Mouse (Mus musculus): ENCODE measurements at regions not wholly inside any gene's neighbourhood (a gene's known extent, or its start where the extent isn't known, plus 50 kb on each side); places are given as distances from the start of the nearest gene placed in this dataset.

GRCm38 (mm10) chr1:186435336-186435972 is 270.3 kb downstream of the Tgfb2 start:
- peak; percentile 74 for DNase-seq

DNA sequence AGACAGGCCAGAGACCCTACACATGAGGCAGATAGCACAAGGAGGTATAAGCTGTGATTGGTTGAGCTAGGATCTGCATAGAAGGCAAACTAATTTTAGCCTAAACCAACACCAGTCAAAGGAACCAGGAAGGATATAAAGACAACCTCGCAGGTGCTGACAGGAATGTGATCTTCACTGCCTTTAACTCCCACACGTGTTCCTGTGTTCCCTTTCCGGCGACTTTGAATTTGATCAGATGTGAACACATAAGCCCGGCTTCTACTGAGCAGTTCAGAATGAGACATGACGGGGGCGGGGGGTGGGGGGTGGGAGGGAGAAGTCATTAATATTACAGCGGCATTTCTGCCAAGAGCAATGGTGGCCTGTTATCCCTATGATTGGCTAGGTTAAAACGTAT is 271.0 kb downstream of the Tgfb2 start:
- DNase-seq = peak; percentile 61

DNA sequence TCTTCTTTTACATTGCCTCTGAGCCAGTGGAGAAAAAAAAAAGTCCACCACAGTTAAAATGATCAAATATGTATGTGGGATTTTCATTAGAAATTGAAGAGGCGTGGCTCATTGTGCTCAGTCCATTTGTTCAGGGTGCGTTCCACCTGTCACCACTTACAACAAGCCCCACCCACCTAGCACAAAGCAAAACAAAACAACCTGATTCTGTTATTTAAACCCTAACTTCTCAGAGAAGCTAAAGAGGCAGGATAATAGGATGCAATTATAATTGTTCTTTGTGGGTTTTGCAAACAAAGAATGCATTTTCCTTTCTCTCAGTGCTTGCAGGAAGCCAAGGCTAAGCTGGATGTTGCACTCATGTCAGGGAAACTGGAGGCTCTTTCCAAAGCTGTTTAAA is 271.8 kb downstream of the Tgfb2 start:
- DNase-seq = peak; percentile 29

GRCm38 (mm10) chr1:186433169-186433665 is 272.6 kb downstream of the Tgfb2 start:
- DNase-seq = peak; percentile 92

DNA sequence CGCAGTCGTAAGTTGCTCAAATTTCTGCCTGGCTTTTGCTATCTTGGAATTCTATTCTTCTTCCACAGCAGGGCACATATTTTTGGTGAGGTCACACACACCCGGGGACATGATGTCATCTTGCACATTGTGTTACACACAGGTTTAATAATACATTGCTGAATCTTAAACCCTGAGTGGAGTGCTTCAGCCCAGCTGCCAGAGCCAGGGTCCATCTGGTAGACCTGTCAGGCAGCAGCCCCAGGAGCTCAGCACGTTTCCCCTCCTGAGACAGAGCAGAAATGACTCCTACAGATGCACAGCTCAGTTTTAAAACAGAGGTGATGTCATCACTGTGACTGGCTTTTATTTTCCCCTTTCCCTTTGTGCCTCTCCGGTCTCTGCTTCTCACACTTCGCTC is 280.4 kb downstream of the Tgfb2 start:
- peak; percentile 92 for DNase-seq

GRCm38 (mm10) chr1:186424084-186424483 is 281.7 kb downstream of the Tgfb2 start:
- DNase-seq = no peak

DNA sequence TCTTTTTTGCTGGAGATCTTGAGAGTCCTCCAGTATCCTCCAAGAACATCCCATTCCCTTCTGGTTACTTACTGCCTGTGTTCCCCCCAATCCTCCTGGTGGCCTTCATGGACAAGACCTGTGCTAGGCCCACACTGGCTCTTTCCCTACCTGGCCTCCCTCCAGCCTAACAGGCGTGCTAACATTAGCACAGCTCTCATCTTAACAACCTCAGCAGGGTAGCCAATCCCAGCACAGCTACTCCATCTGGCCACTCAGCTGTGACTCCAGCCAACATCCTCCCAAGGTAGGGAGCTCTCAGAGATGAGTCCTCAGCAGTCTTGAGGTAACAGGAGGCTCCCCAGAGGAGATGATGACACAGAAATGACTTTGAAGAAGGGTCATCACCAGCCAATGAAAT is 288.7 kb downstream of the Tgfb2 start:
- DNase-seq = peak; percentile 80

GRCm38 (mm10) chr1:186415321-186415720 is 290.5 kb downstream of the Tgfb2 start:
- peak; percentile 83 for DNase-seq

DNA sequence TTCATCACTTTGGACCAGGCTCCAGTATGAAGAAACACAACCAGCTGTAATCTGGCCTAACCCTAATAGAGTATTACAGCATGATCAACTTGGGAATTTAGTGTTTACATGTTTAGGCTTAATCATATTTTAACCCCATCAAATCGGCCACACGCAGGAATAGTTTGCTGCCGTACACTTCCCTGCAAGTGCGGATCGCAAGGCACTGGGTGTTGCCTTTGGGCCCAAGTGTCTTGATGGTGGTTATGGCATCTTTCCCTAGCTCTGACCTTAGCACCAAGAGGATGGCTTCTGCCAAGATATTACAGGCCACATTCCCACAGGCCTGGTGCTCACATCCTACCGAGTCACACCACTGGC is 291.9 kb downstream of the Tgfb2 start:
- DNase-seq = peak; percentile 98

DNA sequence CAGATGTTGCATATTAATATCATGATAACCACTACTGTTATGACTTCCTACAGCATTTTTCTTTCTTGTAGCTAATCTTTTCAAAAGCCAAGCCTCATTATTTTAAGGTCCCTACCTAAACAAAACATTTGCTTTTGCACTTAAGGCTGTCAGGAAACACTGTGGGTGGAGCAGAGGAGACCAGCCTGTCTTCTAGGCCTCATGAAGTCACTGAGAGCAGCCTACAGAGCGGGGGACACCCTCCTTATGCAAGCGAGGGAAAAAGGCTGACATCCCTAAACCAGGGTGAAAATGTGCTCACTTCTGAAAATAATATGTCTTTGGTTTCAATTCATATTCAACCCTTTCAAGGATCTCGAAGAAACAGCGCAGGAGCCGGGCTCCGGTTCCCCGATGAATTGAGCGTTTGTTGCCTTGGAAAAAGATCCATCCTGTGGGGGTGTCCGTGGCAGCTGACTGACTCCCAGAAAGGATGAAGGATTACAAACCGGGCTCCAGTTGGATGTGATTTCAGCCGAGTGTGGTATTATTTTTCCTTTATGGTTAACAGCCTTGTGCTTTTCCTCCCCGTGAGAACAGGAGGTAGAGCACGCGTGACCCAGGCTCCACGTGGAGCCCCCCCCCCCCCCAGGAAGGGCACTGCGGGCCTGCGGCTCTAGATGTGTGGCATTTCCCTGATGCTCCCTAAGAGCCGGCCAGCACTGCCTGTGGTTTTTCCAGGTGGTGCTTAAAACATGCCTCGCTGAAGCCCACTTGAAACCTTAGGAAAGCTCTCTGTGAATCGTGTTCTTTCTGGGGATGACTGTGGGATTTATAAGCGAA is 292.5 kb downstream of the Tgfb2 start:
- peak; percentile 94 for DNase-seq

DNA sequence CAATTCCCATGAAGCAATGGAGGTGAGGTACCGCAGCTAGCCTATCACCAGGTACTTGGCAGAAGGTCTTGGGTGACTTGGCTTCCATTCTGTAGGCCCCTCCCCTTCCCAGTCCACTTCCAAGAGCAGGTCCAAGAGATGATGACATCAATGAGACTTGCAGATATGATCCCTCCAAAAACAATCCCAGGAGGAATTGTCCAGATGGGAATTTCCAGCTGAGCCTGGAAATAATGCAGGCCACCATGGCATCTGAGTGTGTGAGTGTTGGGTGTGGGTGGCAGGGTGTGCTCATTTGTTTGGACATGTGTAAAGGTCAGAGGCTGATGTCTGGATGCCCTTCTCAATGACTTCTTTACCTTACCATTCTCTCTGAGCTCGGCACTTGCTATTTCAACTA is 293.5 kb downstream of the Tgfb2 start:
- DNase-seq = peak; percentile 95

- peak; percentile 80 for DNase-seq
Measured at GRCm38 (mm10) chr1:186408986-186409441, 291.9 kb upstream of the Lyplal1 start.

- DNase-seq = peak; percentile 96
Measured at GRCm38 (mm10) chr1:186407656-186408055, 290.5 kb upstream of the Lyplal1 start.

DNA sequence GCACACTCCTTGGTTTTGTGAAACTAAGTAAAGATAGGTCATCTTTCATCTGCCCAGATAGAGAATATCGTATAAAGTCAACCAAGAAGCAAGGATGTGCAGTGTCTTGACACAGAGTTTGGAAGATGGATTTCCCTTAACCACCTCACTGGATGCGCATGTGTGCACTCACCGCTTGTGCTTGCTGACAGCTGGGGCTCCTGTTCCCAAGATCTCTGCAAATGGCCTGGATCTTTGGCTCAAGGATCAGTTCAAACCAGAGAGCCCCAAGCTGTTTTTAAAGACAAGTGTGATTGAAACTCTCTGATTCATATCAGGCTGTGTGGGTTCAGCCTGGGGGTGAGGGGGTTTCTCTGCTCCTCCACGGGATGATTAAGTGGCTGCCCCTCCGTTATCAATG is 288.6 kb upstream of the Lyplal1 start:
- peak; percentile 77 for DNase-seq

DNA sequence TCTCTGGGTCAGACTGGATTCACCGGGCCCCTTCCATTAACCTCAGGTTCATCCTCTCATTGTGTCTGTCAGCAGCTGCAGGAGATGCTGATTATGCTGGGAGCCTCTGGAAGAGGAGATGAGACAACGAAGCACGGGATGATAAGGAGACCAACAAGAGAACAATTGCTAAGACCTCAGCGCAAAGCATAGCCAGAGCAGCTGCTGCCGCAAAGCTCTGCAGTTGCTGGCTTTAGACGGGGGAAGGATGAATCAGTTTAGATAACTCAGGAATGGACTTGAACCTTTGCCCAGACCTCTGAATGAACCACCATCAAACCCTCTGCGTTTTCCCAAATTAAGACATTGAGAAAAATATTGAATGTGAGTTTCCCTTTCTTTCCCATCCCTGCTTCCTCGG is 282.7 kb upstream of the Lyplal1 start:
- peak; percentile 98 for DNase-seq

DNA sequence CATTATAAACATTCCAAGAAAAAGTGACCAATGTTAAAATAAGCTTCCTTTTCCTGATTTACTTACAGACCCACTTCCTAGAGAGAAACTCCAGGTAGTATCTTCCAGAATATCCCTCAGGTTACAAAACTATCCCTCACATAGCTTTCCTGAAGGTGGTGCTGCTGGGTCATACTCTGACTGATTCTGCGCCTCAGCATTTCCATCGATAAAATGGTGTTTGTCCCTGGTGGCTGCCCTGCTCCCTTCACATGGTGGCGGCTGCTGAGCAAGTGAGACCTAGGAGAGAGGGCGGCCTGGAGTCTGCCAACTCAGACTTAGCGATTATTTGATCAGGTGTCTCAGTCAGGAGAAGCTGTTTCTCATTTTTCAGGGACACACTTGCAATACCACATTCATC is 275.9 kb upstream of the Lyplal1 start:
- DNase-seq = peak; percentile 78

GRCm38 (mm10) chr1:186384440-186384839 is 267.3 kb upstream of the Lyplal1 start:
- no peak for DNase-seq

GRCm38 (mm10) chr1:186383453-186383852 is 266.3 kb upstream of the Lyplal1 start:
- peak; percentile 6 for DNase-seq

DNA sequence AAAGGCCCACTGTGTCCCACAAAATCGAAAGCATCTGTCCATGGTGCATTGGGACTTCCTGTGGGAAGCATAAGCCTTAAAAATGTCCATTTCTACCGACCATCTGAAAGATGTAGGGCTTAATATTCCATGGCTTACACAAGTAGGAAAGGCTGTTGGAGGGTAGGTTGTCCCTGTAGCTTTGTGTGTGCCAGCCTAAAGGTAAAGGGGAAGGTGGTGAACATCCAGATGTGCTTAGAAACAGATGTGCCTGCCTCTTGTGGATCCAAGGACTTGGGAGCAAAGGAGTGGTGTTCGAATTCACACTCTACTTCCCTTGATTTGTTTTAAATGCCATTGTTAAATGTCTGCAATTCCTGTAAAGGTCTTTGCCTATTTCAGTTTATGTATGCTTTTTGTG is 265.9 kb upstream of the Lyplal1 start:
- peak; percentile 51 for DNase-seq

- no peak for DNase-seq
Measured at GRCm38 (mm10) chr1:186379938-186380847, 263.1 kb upstream of the Lyplal1 start.

DNA sequence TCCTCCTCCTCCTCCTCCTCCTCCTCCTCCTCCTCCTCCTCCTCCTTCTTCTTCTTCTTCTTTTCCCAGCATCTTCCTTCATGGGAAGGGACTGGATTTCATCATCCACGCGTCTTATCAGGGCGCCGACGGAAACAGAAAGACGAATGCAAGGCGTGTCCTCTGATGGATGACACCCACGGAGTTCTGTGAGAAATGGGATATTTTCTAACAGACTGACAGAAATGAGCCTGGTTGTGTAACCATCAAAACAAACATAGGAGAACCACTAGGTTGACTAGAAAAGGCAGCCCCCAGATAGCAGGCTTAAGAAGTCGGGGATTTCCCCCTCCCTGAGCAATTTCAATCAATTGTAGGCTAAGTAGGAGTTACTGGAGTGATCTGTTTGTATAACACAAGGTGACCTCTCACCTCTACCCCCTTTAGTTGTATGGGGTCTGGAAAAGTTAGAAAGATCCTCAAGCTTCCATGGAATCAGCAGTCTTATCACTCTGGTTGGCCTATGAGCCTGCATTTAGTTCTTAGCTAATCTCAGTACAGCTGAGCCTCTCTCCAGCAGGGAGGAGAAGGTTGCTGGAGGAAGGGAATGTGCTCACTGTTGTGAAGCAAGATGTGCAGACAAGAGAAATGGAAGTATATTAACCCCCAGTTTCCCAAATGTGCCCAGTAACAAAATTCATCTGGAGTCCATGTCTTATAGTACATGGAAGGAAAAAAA is 260.0 kb upstream of the Lyplal1 start:
- peak; percentile 93 for DNase-seq

DNA sequence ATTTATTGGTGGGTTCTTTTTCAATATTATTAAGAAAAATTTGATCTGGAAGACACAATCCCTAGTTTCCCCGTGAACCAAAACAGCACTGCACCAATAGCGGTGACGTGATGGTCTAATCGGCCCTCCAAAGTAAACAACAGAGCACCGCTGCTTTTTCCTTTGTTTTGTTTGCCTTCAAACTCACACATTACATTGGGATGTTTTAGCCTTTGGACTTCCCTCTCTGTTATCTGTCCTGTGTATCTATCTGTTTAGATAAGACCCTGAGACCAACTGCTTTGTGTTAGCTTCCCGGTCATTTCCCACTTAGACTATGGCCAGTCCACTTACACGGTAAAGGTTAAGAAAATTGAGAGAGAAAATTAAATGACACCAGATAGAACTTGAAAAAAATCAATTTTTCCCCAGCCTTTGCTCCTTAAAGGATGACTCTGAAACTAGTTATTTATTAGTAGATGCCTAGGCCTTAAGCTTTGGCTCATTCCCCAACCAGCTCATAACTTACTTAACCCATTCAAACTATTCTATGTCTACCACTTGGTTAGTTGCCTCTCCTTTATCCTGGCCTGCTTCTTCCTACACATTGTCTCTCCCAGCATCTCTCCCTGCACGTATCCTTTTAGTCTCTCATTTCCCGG is 257.0 kb upstream of the Lyplal1 start:
- no peak for DNase-seq

All from heart, adult 11 months (tissue).